Mouse (Mus musculus) neural tube, embryonic 15.5 days (tissue): ENCODE results near the gene Gm9922. TPM values are rescaled to one million over a fixed set of nuclear protein-coding genes. Genes with fewer than 3 reads are reported as not detected.
A peak's percentile ranks its signal among the peaks of the same experiment; 100 is the strongest.

Experiments used
- ATAC-seq: fragments of 200-750 bp; cut with Nextera tagmentation; 2 replicates; pipeline ENCODE4 v1.8.0; 2017; ENCODE audit warnings: mild to moderate bottlenecking, moderate TSS enrichment, moderate library complexity; ENCODE audit not compliant: low FRiP score
- H3K27ac ChIP-seq: fragments of 300-500 bp; sonication (generic); replicated peaks from 2 replicates; pipeline ENCODE4 v1.5.1; 2015; ENCODE audit warnings: mild to moderate bottlenecking, inconsistent platforms
- H3K27me3 ChIP-seq: fragments of 300-500 bp; sonication (generic); replicated peaks from 2 replicates; pipeline ENCODE4 v1.6.1; 2015; ENCODE audit warnings: inconsistent platforms
- H3K36me3 ChIP-seq: fragments of 300-500 bp; sonication (generic); 2 replicates; pipeline ENCODE4 v1.6.1; 2015; ENCODE audit warnings: inconsistent platforms
- H3K4me1 ChIP-seq: fragments of 300-500 bp; sonication (generic); 2 replicates; pipeline ENCODE4 v1.6.1; 2015; ENCODE audit warnings: inconsistent platforms
- H3K4me2 ChIP-seq: fragments of 300-500 bp; sonication (generic); 2 replicates; pipeline ENCODE4 v1.6.1; 2015; ENCODE audit warnings: inconsistent platforms, mild to moderate bottlenecking, moderate library complexity
- H3K4me3 ChIP-seq: fragments of 300-500 bp; sonication (generic); replicated peaks from 2 replicates; pipeline ENCODE4 v1.5.1; 2015; ENCODE audit warnings: mild to moderate bottlenecking, inconsistent platforms
- H3K9ac ChIP-seq: fragments of 300-500 bp; sonication (generic); replicated peaks from 2 replicates; pipeline ENCODE4 v1.6.1; 2015; ENCODE audit warnings: mild to moderate bottlenecking, inconsistent platforms
- H3K9me3 ChIP-seq: fragments of 300-500 bp; sonication (generic); replicated peaks from 2 replicates; pipeline ENCODE4 v1.6.1; 2016; ENCODE audit warnings: inconsistent platforms
- WGBS: fragments of 180-500 bp; shearing (Covaris S2); methylation state at CpG from one replicate; pipeline ENCODE4 v1.1.7; 2015; ENCODE audit warnings: mixed read lengths; 5-methylcytosine and 5-hydroxymethylcytosine counted together
- polyA plus RNA-seq: library from polyadenylated mRNA; unstranded; fragments of >200 nt; fragmentation: Nextera tagmentation; extraction: Ambion mirVana; gene quantifications from 2 replicates; pipeline ENCODE4 v1.2.1, GENCODE M21; 2015

Gene Gm9922
- 0.69 and 0.82 TPM in 2 replicates for polyA plus RNA-seq

DNA sequence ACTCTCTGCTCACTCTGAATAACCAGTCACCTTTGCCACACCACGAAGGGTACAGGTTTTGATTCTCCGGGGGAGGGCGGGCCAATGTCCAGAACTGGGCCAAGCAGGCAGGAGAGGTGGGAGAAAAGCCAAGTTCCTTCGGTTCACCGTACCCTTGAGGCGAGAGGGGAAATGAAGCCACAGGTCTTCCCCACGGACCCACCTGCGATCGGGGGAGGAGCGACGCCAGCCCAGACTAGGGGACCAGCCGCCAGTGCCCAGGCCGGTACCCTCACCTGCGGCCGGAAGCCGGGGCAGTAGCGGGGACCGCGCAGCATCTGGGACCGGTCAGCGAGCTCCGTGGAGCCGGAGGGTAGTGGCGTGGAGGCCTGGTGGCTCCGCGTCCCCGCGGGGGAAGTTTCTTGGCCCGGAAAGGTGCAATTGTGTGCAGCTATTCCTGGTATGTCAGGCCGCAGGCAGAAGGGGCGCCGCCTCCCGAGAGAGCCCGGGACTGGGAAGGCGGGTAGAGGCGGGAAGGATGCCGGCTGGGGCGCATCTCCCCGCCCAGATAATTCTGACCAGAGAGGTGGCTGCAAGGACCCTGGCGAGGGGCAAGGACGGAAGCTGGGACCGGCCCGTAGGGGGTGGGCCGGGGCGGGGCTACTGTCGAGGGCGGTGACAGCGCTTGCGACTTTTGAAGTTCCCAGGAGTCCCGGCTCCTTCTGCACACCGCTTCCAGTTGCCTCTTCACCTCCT is at the start of gene Gm9922, which contains the start of gene Lmo7:
Gene Gm9922, minus strand, starts transcription at position 578 of the 735 bp plus-strand sequence.
Gene Lmo7, plus strand, starts transcription at position 721 of the 735 bp plus-strand sequence.
- Histone ChIP-seq H3K9ac (peak within 1 kb of the TSS; percentile 54), H3K4me2 (peak within 1 kb of the TSS; percentile 100), H3K4me3 (peak within 1 kb of the TSS; percentile 63), H3K9me3 (no peaks in the 10 kb centered on the region), H3K36me3 (no peaks in the 10 kb centered on the region), H3K27ac (no peak within 1 kb of the TSS), H3K27me3 (peaks cover 46% of the 10 kb centered on the region), H3K4me1 (peaks cover 19% of the 10 kb centered on the region)
- ATAC-seq, result peak; percentile 61
- 1% methylated on average over 51 of the region's 51 CpGs for WGBS

DNA sequence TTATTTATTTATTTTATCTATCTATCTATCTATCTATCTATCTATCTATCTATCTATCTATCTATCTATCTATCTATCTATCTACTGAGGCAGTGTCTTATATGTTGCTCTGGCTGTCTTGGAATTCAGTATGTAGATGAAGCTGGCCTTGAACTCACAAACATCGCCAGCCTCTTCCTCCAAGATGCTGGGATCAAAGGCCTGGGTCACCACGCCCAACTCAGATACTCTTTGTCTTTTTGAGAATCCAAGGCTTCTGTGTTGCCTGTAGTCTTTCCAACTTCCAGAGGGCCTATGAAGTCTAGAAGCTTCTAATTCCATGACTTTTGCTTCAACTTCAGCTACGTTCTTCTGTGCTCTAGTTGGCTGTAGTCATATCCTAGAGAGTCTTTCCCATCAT is 48.8 kb upstream of the Gm9922 start:
- Histone ChIP-seq H3K9ac (no peak overlapping the region), H3K4me1 (no peaks in the 10 kb centered on the region), H3K9me3 (no peaks in the 10 kb centered on the region), H3K4me3 (no peak overlapping the region), H3K27ac (no peak overlapping the region), H3K4me2 (no peak overlapping the region), H3K27me3 (no peaks in the 10 kb centered on the region), H3K36me3 (no peaks in the 10 kb centered on the region)
- 95% methylated on average over 3 of the region's 3 CpGs for WGBS
- no peak for ATAC-seq

DNA sequence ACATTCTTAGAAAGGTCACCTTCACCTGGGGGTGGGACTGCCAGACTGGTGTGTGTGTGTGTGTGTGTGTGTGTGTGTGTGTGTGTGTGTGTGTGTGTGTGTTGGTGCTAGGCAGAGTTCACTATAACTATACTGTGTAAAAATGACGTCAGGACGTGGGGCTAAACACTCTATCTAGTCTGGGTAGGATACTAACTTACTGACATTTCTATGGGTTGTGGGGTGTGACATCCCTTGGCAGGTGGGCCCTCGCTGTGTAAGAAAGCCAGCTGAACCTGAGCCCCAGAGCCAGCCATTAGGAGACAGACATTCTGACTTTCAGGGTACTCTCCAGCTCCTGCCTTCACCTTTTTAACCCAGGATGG is 47.5 kb upstream of the Gm9922 start:
- ATAC-seq, result no peak
- 32% methylated on average over 3 of the region's 3 CpGs for WGBS
- no peaks in the 10 kb centered on the region for H3K9me3 ChIP-seq
- no peak overlapping the region for H3K9ac ChIP-seq
- H3K4me3 ChIP-seq, result no peak overlapping the region
- H3K4me1 ChIP-seq, result no peaks in the 10 kb centered on the region
- no peak overlapping the region for H3K27ac ChIP-seq
- H3K4me2 ChIP-seq, result no peak overlapping the region
- no peaks in the 10 kb centered on the region for H3K27me3 ChIP-seq
- H3K36me3 ChIP-seq, result no peaks in the 10 kb centered on the region

DNA sequence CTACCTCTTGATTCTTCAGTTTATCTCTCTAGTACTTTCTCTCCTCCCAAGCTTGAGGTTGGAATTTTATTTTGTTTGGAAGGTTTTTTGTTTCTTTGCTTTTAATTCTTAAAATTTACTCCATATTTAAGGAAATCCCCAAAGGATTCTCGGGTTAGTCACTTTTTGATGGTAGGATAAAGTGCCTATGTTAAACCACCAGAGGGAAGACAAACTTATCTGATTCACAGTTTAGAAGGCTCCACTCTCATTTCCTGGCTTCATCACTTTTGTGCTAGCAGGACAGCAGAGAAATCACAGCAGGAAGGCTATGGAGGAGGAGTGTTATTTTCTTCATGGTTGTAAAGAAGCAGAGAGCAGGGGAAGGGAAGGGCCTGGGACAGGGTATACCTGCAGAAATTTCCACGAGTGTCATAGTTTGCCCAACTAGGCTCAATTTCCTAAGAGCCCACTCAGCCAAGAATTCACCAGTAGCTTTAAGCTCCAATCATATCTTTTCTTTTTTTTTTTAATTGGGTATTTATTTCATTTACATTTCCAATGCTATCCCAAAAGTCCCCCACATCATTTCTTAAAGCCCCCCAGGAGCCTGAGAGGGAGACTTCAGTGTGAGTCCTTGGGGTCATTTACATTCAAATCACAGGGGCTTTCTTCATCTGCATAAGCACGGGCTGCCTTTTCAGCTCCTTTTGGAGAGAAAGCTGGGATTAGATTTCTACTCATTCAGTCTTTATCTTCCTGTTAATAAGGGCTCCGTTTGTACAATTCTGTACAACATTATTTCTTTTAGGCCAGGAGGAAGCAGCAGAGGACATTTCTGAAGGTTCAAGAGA is 46.9 kb upstream of the Gm9922 start:
- Histone ChIP-seq H3K9me3 (no peaks in the 10 kb centered on the region), H3K4me2 (no peak overlapping the region), H3K27me3 (no peaks in the 10 kb centered on the region), H3K9ac (no peak overlapping the region), H3K4me1 (no peaks in the 10 kb centered on the region), H3K4me3 (no peak overlapping the region), H3K36me3 (no peaks in the 10 kb centered on the region), H3K27ac (no peak overlapping the region)
- WGBS, result 14% methylated on average over 4 of the region's 4 CpGs
- no peak for ATAC-seq

DNA sequence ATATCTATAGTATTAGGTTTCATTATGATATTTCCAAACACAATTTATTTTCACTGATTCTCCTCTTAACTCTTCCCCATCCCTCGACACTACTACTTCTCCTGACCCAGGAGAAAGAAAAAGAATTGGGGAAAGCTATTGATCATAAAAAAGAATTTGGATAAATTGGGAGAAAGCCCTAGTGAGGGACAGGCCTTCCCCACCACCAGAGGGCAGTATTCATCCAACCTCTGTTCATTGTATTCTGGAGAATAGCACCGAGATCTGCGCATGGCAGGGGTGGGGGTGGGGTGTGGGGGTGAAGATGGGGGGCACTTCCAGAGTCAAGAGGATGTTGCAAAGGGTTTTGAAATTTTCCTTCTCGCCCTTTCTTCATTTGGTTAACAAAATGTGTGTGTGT is 45.0 kb upstream of the Gm9922 start:
- no peak overlapping the region for H3K27ac ChIP-seq
- H3K27me3 ChIP-seq, result no peaks in the 10 kb centered on the region
- H3K4me3 ChIP-seq, result no peak overlapping the region
- no peak for ATAC-seq
- no peak overlapping the region for H3K9ac ChIP-seq
- no peak overlapping the region for H3K4me2 ChIP-seq
- no peaks in the 10 kb centered on the region for H3K4me1 ChIP-seq
- H3K9me3 ChIP-seq, result no peaks in the 10 kb centered on the region
- no peaks in the 10 kb centered on the region for H3K36me3 ChIP-seq
- WGBS, result 56% methylated on average over 4 of the region's 4 CpGs

DNA sequence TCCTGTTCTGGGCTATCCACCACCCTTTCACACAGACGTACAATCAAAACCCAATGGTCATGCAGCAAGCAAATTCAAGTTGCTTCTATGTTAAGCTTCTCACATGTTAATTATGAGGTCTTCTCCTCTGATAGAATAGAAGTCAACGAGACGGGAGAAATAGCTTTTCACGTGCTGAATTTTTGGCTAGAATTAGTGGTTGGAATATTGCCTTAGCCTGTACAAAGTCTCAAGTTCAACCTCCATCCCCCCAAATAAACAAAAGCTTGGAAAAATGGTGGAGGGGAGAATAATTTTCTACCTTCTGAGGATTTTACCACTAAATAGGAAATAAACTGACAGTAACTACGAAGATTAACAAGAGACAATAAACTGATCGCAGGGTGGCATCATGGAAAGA is 42.1 kb upstream of the Gm9922 start:
- no peak overlapping the region for H3K9ac ChIP-seq
- no peaks in the 10 kb centered on the region for H3K9me3 ChIP-seq
- 94% methylated on average over 6 of the region's 6 CpGs for WGBS
- no peaks in the 10 kb centered on the region for H3K4me1 ChIP-seq
- H3K4me2 ChIP-seq, result no peak overlapping the region
- ATAC-seq, result no peak
- no peaks in the 10 kb centered on the region for H3K36me3 ChIP-seq
- no peaks in the 10 kb centered on the region for H3K27me3 ChIP-seq
- H3K4me3 ChIP-seq, result no peak overlapping the region
- no peak overlapping the region for H3K27ac ChIP-seq

DNA sequence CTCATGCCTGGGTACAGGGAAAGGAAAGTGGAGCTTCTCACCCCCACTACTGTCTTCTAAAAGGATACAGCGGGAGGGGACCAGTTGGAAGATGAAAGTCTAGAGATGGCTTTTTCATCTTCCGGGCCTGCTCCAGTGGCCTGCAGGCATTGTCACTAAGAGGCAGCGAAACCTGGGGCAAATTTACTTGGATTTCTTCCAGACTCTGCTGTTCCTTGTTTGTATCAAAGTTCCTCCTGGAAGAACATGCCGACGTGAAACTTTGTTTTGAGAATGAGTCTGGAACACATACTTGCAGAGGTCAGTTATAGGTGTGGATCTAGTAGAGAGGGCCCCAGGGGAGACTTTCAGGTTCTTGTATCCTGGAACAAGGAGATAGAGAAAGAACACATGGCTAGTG is 41.7 kb upstream of the Gm9922 start:
- no peaks in the 10 kb centered on the region for H3K9me3 ChIP-seq
- H3K9ac ChIP-seq, result no peak overlapping the region
- H3K36me3 ChIP-seq, result no peaks in the 10 kb centered on the region
- H3K4me2 ChIP-seq, result no peak overlapping the region
- no peak overlapping the region for H3K27ac ChIP-seq
- H3K4me1 ChIP-seq, result no peaks in the 10 kb centered on the region
- no peaks in the 10 kb centered on the region for H3K27me3 ChIP-seq
- WGBS, result 92% methylated on average over 5 of the region's 5 CpGs
- no peak for ATAC-seq
- H3K4me3 ChIP-seq, result no peak overlapping the region

DNA sequence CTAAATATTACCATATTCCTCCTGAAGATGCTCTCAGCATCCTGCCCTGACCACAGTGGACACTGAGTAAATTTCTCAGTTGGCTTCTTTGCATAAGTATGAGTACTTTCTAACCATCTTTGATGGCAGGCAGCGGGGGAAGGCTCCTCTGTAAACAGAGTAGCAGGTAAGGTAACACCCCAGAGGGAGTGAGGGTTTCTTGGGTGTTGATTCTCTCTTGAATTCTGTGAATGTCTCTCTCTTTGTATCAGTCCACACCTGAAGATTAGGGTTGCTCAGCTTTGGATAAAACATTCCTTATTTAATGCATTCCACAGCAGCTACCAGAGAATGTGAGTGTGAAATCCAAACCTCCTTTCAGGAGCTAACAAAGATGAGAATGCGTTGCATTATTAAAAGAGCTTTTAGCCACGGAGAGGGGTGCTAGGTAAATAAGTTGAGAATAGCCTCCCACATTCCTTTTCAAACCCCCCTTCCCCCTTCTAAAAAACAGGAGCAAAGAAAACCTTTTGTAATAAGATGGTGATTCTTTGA is 34.2 kb upstream of the Gm9922 start:
- Histone ChIP-seq H3K36me3 (no peaks in the 10 kb centered on the region), H3K9me3 (no peaks in the 10 kb centered on the region), H3K4me2 (no peak overlapping the region), H3K27ac (no peak overlapping the region), H3K27me3 (no peaks in the 10 kb centered on the region), H3K9ac (no peak overlapping the region), H3K4me1 (no peaks in the 10 kb centered on the region), H3K4me3 (no peak overlapping the region)
- WGBS, result 40% methylated on average over 3 of the region's 3 CpGs
- ATAC-seq, result no peak

DNA sequence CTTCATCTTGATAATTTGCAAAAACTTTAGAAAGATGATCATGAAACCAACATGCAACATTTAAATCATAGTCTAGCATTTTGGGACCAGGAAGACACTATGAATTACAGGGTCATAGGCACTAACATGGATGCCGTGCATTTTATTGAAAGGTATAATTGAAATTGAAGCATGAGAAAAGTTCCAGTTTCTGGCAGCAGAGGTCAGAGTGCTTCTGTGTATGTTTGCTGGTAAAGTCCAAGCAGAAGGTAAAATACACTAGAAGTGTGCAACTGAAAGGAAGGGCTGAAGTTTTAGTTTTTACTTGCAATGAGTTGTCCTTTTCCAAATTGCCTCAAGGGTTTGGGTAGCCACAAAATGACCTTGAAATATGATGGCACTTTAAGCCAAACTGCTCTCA is 32.7 kb upstream of the Gm9922 start:
- no peak overlapping the region for H3K27ac ChIP-seq
- H3K9ac ChIP-seq, result no peak overlapping the region
- H3K4me1 ChIP-seq, result no peaks in the 10 kb centered on the region
- no peak overlapping the region for H3K4me2 ChIP-seq
- no peak for ATAC-seq
- H3K36me3 ChIP-seq, result no peaks in the 10 kb centered on the region
- H3K4me3 ChIP-seq, result no peak overlapping the region
- no peaks in the 10 kb centered on the region for H3K9me3 ChIP-seq
- H3K27me3 ChIP-seq, result no peaks in the 10 kb centered on the region
- 37% methylated on average over 1 of the region's 1 CpGs for WGBS

DNA sequence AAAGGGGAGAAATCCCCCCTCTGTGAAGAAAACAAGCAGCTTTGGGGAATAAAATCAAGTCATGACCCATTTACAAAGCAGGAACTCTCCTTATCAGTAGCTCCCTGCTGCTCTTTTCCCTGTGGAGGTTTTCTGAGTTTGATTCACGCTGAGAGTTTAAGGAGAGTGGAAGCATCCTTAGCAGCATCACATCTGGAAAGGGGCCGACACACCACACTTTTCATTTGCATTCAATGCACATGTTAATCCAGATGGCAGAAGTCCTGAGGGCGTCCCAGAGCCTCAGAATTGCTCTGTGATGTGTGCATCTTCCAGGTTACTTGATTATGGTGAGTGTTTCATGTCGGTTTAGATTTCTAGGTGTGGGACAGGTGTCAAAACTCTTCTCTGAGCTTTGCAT is 25.8 kb upstream of the Gm9922 start:
- ATAC-seq, result no peak
- H3K36me3 ChIP-seq, result no peaks in the 10 kb centered on the region
- no peaks in the 10 kb centered on the region for H3K9me3 ChIP-seq
- no peak overlapping the region for H3K27ac ChIP-seq
- H3K9ac ChIP-seq, result no peak overlapping the region
- H3K27me3 ChIP-seq, result no peaks in the 10 kb centered on the region
- H3K4me2 ChIP-seq, result no peak overlapping the region
- no peak overlapping the region for H3K4me3 ChIP-seq
- WGBS, result 29% methylated on average over 4 of the region's 4 CpGs
- H3K4me1 ChIP-seq, result 0 out of 2 replicates have a peak, but pooled peaks cover 3% of the 10 kb centered on the region

DNA sequence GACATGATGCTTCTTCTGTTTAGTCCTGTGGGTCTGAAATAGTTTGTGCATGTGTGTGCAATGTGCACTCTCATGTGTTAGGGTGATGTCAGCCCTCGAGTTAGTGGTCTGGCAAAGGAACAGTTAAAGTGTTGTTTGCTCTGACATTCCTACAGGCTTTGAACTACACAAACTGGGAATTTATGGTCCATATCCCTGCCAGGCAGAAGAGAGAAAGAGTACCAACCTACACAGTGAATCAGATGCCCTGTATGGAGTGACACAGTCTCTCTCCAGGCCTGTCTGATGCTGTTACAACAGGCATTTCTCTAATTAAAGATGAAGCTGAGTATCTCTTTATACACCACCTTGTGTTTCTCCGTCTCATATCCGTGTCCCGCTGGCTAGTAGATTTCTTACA is 21.3 kb upstream of the Gm9922 start:
- no peaks in the 10 kb centered on the region for H3K9me3 ChIP-seq
- WGBS, result 78% methylated on average over 4 of the region's 4 CpGs

DNA sequence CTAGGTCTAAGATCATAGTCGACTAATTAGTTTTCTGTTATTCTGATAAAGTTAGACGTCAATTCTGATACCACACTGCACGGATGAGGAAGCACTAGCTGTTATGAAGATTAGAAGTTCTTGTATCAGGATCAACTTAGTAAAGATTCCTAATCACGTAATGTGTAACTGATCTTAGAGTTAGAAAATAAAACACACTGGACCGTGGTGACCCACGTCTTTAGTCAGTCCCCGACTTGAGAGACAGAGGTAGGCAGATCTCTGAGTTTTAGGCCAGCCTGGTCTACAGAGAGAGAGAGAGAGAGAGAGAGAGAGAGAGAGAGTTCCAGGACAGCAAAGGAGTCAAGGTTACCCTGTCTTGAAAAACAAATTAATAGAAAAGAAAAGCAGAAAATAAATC is 18.8 kb upstream of the Gm9922 start:
- 93% methylated on average over 7 of the region's 7 CpGs for WGBS
- Histone ChIP-seq H3K4me2 (no peak overlapping the region), H3K36me3 (no peaks in the 10 kb centered on the region), H3K4me1 (no peaks in the 10 kb centered on the region), H3K27ac (no peak overlapping the region), H3K4me3 (no peak overlapping the region), H3K27me3 (no peaks in the 10 kb centered on the region), H3K9me3 (no peaks in the 10 kb centered on the region), H3K9ac (no peak overlapping the region)
- ATAC-seq, result no peak

More for the DNA sequence above, 21.3 kb upstream of the Gm9922 start:
- no peaks in the 10 kb centered on the region for H3K36me3 ChIP-seq
- H3K27ac ChIP-seq, result no peak overlapping the region
- ATAC-seq, result no peak
- no peak overlapping the region for H3K9ac ChIP-seq
- no peak overlapping the region for H3K4me2 ChIP-seq
- 0 out of 2 replicates have a peak, but pooled peaks cover 3% of the 10 kb centered on the region for H3K4me1 ChIP-seq
- no peaks in the 10 kb centered on the region for H3K27me3 ChIP-seq
- no peak overlapping the region for H3K4me3 ChIP-seq
